Mouse (Mus musculus) stomach, embryonic 15.5 days (tissue): ENCODE measurements around the gene Ralgps2. TPM values are rescaled to one million over a fixed set of nuclear protein-coding genes. Genes with fewer than 3 reads are reported as not detected.
A peak's percentile ranks its signal among the peaks of the same experiment; 100 is the strongest.

Experiments used
- ATAC-seq: fragments of 200-750 bp; cut with Nextera tagmentation; 2 replicates; pipeline ENCODE4 v1.8.0; 2017; ENCODE audit warnings: low read depth, moderate number of reproducible peaks, moderate TSS enrichment; ENCODE audit not compliant: insufficient read depth, low FRiP score
- H3K27ac ChIP-seq: fragments of 300-500 bp; sonication (generic); 2 replicates; pipeline ENCODE4 v1.5.1; 2015; ENCODE audit warnings: mild to moderate bottlenecking, inconsistent platforms
- H3K27me3 ChIP-seq: fragments of 300-500 bp; sonication (generic); replicated peaks from 2 replicates; pipeline ENCODE4 v1.6.1; 2015; ENCODE audit warnings: inconsistent platforms
- H3K36me3 ChIP-seq: fragments of 300-500 bp; sonication (generic); 2 replicates; pipeline ENCODE4 v1.6.1; 2015; ENCODE audit warnings: inconsistent platforms
- H3K4me1 ChIP-seq: fragments of 300-500 bp; sonication (generic); 2 replicates; pipeline ENCODE4 v1.6.1; 2015; ENCODE audit warnings: inconsistent platforms
- H3K4me2 ChIP-seq: fragments of 300-500 bp; sonication (generic); 2 replicates; pipeline ENCODE4 v1.6.1; 2015; ENCODE audit warnings: mild to moderate bottlenecking, inconsistent platforms
- H3K4me3 ChIP-seq: fragments of 300-500 bp; sonication (generic); replicated peaks from 2 replicates; pipeline ENCODE4 v1.5.1; 2015; ENCODE audit warnings: inconsistent platforms
- H3K9ac ChIP-seq: fragments of 300-500 bp; sonication (generic); 2 replicates; pipeline ENCODE4 v1.6.1; 2015; ENCODE audit warnings: inconsistent platforms
- H3K9me3 ChIP-seq: fragments of 300-500 bp; sonication (generic); 2 replicates; pipeline ENCODE4 v1.6.1; 2016; ENCODE audit warnings: inconsistent platforms
- WGBS: fragments of 180-500 bp; shearing (Covaris S2); methylation state at CpG from one replicate; pipeline ENCODE4 v1.1.7; 2015; 5-methylcytosine and 5-hydroxymethylcytosine counted together
- polyA plus RNA-seq: library from polyadenylated mRNA; unstranded; fragments of >200 nt; fragmentation: Nextera tagmentation; extraction: Ambion mirVana; gene quantifications from 2 replicates; pipeline ENCODE4 v1.2.1, GENCODE M21; 2015

The Ralgps2 gene
- polyA plus RNA-seq, 1 experiment from 2014 or later = 50.1 TPM

DNA sequence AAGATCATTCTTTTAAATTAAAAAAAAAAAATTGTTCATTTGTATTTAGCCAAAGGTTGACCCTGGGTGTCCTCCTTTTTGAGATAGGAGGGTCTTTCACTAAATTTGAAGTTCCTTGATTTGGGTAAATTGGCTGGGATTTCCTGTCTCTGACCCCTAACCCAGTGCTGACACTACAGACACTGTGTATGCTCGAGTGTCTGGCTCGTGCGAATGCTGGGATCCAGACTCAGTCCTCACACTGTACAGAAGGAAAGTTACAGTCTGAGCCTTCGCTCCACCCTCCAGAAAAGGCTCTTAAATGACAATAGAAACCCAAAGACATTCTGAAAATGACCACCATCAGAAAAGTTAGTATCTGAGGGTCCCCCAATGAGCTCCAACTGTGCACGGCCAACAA is 86.6 kb downstream of the Ralgps2 start:
- H3K4me3 ChIP-seq = no peak overlapping the region
- 66% methylated on average over 5 of the region's 5 CpGs for WGBS
- H3K27me3 ChIP-seq = no peaks in the 10 kb centered on the region
- H3K27ac ChIP-seq = peak overlapping the region; percentile 49; the same call in 1 of the 2 replicates
- H3K9ac ChIP-seq = no peak overlapping the region
- H3K36me3 ChIP-seq = no peaks in the 10 kb centered on the region
- H3K9me3 ChIP-seq = no peaks in the 10 kb centered on the region
- H3K4me2 ChIP-seq = no peak overlapping the region
- no peak for ATAC-seq
- H3K4me1 ChIP-seq = no peaks in the 10 kb centered on the region

DNA sequence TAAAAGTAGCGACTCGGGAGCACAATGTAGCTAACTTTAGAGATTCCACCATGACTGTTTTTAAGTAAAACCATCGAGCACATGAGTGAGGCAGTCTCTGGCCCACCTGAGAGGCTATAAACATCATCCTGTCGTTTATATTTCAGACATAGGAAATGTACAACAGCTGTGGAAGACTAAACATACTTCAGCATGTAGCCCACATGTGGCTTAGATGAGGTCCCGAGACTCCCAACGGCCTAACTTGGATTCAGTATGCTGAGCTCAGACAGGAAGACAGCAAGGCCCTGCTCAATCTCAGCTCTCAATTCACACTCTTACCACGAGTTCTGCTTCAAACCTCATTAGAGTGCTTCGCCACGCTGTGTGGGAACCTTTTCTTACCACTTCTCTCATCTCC is 87.0 kb downstream of the Ralgps2 start:
- Histone ChIP-seq H3K4me1 (no peaks in the 10 kb centered on the region), H3K27me3 (no peaks in the 10 kb centered on the region), H3K4me2 (no peak overlapping the region), H3K36me3 (no peaks in the 10 kb centered on the region), H3K27ac (peak overlapping the region; percentile 49; the same call in 1 of the 2 replicates), H3K4me3 (no peak overlapping the region), H3K9me3 (no peaks in the 10 kb centered on the region), H3K9ac (no peak overlapping the region)
- ATAC-seq = peak; percentile 63; the same call in 1 of the 2 replicates
- 38% methylated on average over 9 of the region's 9 CpGs for WGBS

DNA sequence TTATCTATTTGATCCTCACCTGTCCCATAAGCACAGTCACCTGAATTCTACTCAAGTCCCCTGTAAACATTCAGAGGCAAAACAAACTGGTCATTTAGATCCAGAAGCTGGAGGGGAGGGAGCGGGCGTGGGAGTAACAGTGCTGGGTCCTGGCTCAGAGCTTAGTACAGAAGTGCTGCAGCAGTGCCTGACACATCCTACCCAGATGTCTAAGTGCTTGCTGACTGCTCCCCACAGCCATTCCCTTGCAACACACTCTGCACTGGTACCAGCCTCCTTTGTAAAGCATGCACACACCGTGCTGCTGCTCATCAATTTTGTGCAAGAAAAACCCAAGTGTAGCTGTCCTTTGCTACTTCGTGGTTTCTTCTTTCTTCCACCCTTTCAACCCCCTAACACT is 92.3 kb downstream of the Ralgps2 start:
- no peak overlapping the region for H3K4me2 ChIP-seq
- no peak for ATAC-seq
- no peak overlapping the region for H3K4me3 ChIP-seq
- WGBS = 51% methylated on average over 4 of the region's 4 CpGs
- no peaks in the 10 kb centered on the region for H3K36me3 ChIP-seq
- 0 out of 2 replicates have a peak, but pooled peaks cover 4% of the 10 kb centered on the region for H3K4me1 ChIP-seq
- no peak overlapping the region for H3K27ac ChIP-seq
- H3K9me3 ChIP-seq = no peaks in the 10 kb centered on the region
- H3K27me3 ChIP-seq = no peaks in the 10 kb centered on the region
- no peak overlapping the region for H3K9ac ChIP-seq

DNA sequence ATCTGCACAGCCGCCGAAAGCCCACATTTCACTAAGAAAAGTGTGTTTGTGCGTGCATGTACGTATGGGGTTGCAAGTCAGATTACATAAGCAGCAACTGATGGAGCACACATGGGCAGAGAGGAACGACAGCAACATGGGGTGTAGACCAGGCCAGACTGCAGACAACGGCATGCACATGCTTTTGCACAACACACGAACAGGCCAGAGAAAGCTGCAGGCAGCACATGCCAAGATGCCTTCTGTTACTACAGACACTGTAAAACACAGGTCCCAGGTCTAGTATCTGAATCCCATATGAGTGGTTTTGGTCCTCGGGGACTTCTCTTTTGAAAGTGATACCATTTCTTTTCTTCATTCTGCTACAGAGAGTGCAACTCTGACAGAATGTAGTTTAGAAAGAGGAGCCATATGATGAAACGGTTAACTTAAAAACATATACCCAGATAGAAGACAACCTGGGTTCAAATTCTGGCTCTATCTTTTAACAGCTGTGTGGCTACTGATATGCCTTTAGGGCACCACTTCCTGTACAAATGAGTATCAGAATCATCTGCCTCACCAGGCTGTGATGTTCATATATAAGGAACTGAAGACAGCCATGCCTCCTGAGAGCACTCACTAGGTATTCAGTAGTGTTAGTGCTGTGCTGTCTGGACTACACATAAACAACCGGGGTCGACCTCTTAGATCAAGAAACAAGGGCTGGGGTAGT is 97.6 kb downstream of the Ralgps2 start:
- no peak for ATAC-seq
- Histone ChIP-seq H3K4me1 (0 out of 2 replicates have a peak, but pooled peaks cover 9% of the 10 kb centered on the region), H3K36me3 (no peaks in the 10 kb centered on the region), H3K27me3 (no peaks in the 10 kb centered on the region), H3K27ac (no peak overlapping the region), H3K4me2 (peak overlapping the region; percentile 3; the same call in 1 of the 2 replicates), H3K9ac (no peak overlapping the region), H3K9me3 (no peaks in the 10 kb centered on the region), H3K4me3 (no peak overlapping the region)
- 50% methylated on average over 11 of the region's 11 CpGs for WGBS

DNA sequence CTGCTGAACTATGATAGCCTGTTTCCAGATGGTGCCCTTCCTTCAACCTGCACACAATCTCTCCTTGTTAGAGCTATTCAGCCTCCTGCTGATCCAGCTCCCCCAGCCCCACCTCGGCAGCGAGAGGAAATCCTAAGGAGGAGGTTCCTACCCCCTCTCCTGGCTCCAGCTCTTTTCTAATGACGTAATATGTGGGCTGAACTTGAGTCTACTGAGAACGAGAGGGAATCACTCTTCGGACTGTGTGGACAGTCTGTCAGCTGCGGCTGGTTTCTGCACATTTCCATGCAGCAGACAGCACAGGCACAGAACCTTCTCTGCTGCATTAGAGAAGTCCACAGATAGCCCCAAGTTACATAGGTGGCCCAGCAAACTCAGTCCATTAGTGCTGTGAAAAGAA is 100.7 kb downstream of the Ralgps2 start:
- H3K27ac ChIP-seq = peak overlapping the region; percentile 74
- 3% methylated on average over 6 of the region's 6 CpGs for WGBS

DNA sequence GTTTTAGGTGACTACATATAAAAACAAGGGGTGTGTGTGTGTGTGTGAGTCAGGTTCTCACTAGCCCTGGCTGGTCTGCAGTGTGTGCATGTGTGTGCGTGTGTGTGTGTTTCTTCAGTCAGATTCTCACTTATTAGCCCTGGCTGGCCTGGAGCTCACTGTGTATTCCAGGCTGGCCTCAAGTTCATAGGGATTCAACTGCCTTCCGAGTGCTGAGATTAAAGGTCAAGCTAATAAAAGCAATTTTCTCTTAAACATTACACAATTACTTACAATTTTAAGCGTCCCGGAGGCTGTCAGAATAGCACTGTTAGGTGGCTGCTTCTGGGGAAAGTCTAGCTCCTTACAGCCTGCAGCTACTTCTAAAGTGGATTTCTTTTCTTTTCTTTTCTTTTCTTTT is 101.2 kb downstream of the Ralgps2 start, which contains the start of gene Angptl1:
Gene Angptl1 (plus strand): TSS at position 386 of the 400 bp plus-strand sequence.
- ATAC-seq = peak; percentile 44; the same call in 1 of the 2 replicates
- Histone ChIP-seq H3K27ac (peak within 1 kb of the TSS; percentile 74), H3K4me1 (0 out of 2 replicates have a peak, but pooled peaks cover 9% of the 10 kb centered on the region), H3K36me3 (no peaks in the 10 kb centered on the region), H3K4me3 (peak within 1 kb of the TSS; percentile 33), H3K9ac (no peak within 1 kb of the TSS), H3K27me3 (no peaks in the 10 kb centered on the region), H3K9me3 (no peaks in the 10 kb centered on the region), H3K4me2 (peak within 1 kb of the TSS; percentile 63)
- 21% methylated on average over 4 of the region's 4 CpGs for whole genome bisulfite sequencing

More for the DNA sequence above, 100.7 kb downstream of the Ralgps2 start:
- no peaks in the 10 kb centered on the region for H3K36me3 ChIP-seq
- H3K9me3 ChIP-seq = no peaks in the 10 kb centered on the region
- H3K27me3 ChIP-seq = no peaks in the 10 kb centered on the region
- peak; percentile 89 for ATAC-seq
- H3K4me3 ChIP-seq = peak overlapping the region; percentile 33
- H3K4me2 ChIP-seq = peak overlapping the region; percentile 63
- 0 out of 2 replicates have a peak, but pooled peaks cover 9% of the 10 kb centered on the region for H3K4me1 ChIP-seq
- H3K9ac ChIP-seq = no peak overlapping the region

DNA sequence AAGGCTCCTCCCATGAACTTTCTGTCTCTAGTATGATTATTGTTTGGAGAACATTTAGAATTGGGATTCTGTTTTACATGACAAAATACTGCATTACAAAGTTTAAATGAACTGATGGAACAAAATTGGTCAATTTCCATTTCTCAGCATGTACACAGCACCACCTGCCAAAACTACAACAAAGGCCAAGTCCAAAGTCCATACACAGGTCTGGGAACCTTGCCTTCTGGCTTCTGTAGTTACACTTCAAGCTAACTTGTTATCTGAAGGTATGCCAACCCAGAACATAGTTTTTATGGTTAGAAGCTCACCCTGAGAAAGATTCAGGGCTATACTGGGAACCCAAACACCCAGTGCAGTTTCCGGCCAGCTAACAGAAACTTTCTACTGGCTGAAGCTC is 120.2 kb downstream of the Ralgps2 start:
- no peaks in the 10 kb centered on the region for H3K9me3 ChIP-seq
- no peak overlapping the region for H3K4me3 ChIP-seq
- no peaks in the 10 kb centered on the region for H3K27me3 ChIP-seq
- H3K4me1 ChIP-seq = no peaks in the 10 kb centered on the region
- H3K27ac ChIP-seq = no peak overlapping the region
- peak; percentile 68; the same call in 1 of the 2 replicates for ATAC-seq
- H3K4me2 ChIP-seq = no peak overlapping the region
- peaks cover 7% of the 10 kb centered on the region for H3K36me3 ChIP-seq
- H3K9ac ChIP-seq = no peak overlapping the region
- 90% methylated on average over 1 of the region's 1 CpGs for WGBS

DNA sequence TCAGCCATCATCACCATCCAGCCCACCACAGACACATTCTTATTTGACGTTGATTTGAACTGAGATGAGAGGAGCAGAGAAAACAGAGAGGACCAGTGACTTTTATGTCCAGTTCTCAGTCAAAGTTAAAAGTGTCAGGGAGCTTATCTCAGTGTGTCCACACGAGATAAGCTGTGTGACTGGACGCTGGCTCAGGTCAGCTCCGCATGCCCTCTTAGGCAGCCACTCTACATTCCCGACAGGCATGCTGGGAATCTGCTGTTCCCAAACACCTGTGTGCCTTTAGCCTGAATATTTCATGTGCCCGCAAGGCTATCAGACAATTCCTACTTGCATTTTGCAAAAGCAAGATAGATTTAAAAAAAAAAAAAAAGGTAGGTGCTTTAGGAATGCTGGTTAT is 125.9 kb downstream of the Ralgps2 start:
- H3K27ac ChIP-seq = no peak overlapping the region
- H3K4me3 ChIP-seq = no peak overlapping the region
- H3K4me2 ChIP-seq = no peak overlapping the region
- H3K27me3 ChIP-seq = no peaks in the 10 kb centered on the region
- no peak; the same call in 1 of the 2 replicates for ATAC-seq
- no peaks in the 10 kb centered on the region for H3K9me3 ChIP-seq
- no peak overlapping the region for H3K9ac ChIP-seq
- WGBS = 49% methylated on average over 6 of the region's 6 CpGs
- no peaks in the 10 kb centered on the region for H3K4me1 ChIP-seq
- H3K36me3 ChIP-seq = peaks cover 7% of the 10 kb centered on the region

DNA sequence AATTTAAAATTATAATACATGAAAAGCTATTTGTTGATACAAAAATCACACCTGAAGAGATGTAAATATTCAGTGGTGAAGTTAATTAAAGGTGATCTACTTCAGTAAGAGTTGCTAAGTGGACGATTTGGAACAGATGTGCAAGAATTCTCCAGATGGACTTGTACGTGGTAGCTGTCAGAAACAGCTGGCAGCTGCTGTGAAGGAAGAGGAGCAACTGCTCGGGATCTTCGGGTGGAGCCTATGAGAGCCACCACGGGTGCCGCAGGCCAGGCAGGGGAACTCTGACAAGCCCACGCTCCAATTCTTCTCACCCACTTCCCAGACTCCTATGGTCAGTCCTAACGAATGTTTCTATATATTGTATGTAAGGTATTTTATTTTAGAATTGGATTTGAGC is 126.7 kb downstream of the Ralgps2 start:
- no peaks in the 10 kb centered on the region for H3K4me1 ChIP-seq
- H3K9ac ChIP-seq = no peak overlapping the region
- no peaks in the 10 kb centered on the region for H3K27me3 ChIP-seq
- H3K36me3 ChIP-seq = peaks cover 5% of the 10 kb centered on the region
- H3K4me3 ChIP-seq = no peak overlapping the region
- WGBS = 48% methylated on average over 8 of the region's 8 CpGs
- H3K9me3 ChIP-seq = no peaks in the 10 kb centered on the region
- H3K27ac ChIP-seq = no peak overlapping the region
- ATAC-seq = no peak
- no peak overlapping the region for H3K4me2 ChIP-seq

DNA sequence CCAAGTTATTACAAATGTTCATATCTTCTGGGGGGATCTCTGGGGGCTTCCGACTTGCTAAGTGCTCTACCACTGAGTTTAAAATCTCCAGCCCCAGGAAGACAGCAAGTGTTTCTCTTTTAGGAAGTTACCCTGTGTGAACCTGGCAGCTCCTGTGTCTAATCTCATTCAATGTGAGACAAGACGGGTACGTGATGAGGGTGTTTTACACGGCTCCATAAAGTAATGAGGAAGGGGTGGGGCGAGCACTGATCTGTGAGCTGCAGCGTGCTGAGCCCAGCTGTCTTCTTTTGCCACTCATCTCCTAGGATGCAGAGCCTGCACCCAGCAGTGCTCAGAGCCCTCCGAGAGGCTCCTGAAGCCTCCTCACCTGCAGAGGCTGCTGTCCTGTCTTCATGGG is 127.5 kb downstream of the Ralgps2 start:
- WGBS = 81% methylated on average over 7 of the region's 7 CpGs
- ATAC-seq = no peak

DNA sequence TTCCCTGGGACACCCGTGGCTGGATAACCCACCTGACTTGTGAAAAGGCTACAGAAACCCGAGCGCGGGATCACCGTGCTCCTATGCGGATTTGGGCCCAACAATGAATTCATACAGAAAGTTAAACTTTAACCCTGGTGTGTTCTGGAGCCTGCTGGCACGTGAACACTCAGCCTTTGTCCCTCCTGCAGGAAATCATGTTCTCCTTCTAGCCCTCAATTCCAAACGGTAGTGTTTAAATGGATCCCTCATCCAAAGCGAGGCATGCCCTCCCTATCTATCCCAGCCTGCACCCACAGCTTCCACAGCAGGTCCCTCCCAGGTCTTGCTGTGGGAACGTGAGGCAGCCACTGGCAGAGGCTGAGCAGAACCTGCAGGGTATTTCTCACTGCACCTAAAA is 131.1 kb downstream of the Ralgps2 start:
- H3K9me3 ChIP-seq = no peaks in the 10 kb centered on the region
- H3K27ac ChIP-seq = peak overlapping the region; percentile 52
- H3K4me1 ChIP-seq = no peaks in the 10 kb centered on the region
- H3K36me3 ChIP-seq = no peaks in the 10 kb centered on the region
- H3K4me3 ChIP-seq = no peak overlapping the region
- H3K27me3 ChIP-seq = no peaks in the 10 kb centered on the region
- 60% methylated on average over 10 of the region's 10 CpGs for WGBS
- H3K4me2 ChIP-seq = no peak overlapping the region
- ATAC-seq = peak; percentile 39; the same call in 1 of the 2 replicates
- H3K9ac ChIP-seq = no peak overlapping the region

More for the DNA sequence above, 127.5 kb downstream of the Ralgps2 start:
- Histone ChIP-seq H3K4me2 (no peak overlapping the region), H3K36me3 (no peaks in the 10 kb centered on the region), H3K4me1 (no peaks in the 10 kb centered on the region), H3K9ac (no peak overlapping the region), H3K4me3 (no peak overlapping the region), H3K27me3 (no peaks in the 10 kb centered on the region), H3K27ac (no peak overlapping the region), H3K9me3 (no peaks in the 10 kb centered on the region)

DNA sequence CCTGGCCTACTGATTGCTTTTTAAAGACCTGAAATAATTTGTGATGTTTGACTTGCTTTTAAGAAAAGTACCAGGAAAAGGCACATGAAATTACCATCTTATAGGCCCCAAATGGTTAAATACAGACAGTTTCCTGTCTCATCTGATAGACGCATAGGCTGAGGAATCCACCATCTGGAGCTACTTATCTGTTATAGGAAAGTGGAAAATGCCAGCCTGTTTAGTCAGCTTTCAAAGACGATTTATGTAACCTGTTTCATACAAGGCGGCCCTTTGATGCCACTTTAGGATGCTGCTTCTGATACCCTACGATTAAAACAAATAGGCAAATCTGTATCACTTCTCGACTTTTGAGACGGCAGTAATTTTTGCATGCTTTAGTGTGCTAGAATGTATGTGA is 138.2 kb downstream of the Ralgps2 start:
- Histone ChIP-seq H3K9me3 (no peaks in the 10 kb centered on the region), H3K9ac (no peak overlapping the region), H3K4me2 (no peak overlapping the region), H3K36me3 (no peaks in the 10 kb centered on the region), H3K27me3 (no peaks in the 10 kb centered on the region), H3K4me1 (no peaks in the 10 kb centered on the region), H3K27ac (no peak overlapping the region), H3K4me3 (no peak overlapping the region)
- ATAC-seq = no peak
- 73% methylated on average over 6 of the region's 6 CpGs for WGBS
